Mouse (Mus musculus): ENCODE data around the gene Oas2. TPM values are rescaled to one million over a fixed set of nuclear protein-coding genes. Genes with fewer than 3 reads are reported as not detected.

The Oas2 gene
- total RNA-seq, 1 experiment from 2014 or later, result 2.2 TPM

Other genes with a start within 250 kb of the Oas2 start
- 8.9 to 11.3 TPM (median 11.2 TPM) in 3 replicates for gene Plbd2, start 246.2 kb downstream of the Oas2 start, total RNA-seq (2017)
- 72.9 to 104 TPM (median 90.4 TPM) in 3 replicates for gene Slc8b1, start 238.7 kb downstream of the Oas2 start, total RNA-seq (2017)
- 8.1 to 8.8 TPM (median 8.5 TPM) in 3 replicates for gene Tpcn1, start 161.2 kb downstream of the Oas2 start, total RNA-seq (2017)
- 0.57 TPM in 1 of 3 replicates, not detected in the others for gene Iqcd, start 160.8 kb downstream of the Oas2 start, total RNA-seq (2017)
- 0.43 to 4.0 TPM (median 1.1 TPM) in 3 replicates for gene Rita1, start 137.3 kb downstream of the Oas2 start, total RNA-seq (2017)
- 42.2 to 59.5 TPM (median 55.9 TPM) in 3 replicates for gene Ddx54, start 137.1 kb downstream of the Oas2 start, total RNA-seq (2017)
- not detected in 3 replicates for gene Cfap73, start 115.6 kb downstream of the Oas2 start, total RNA-seq (2017)
- gene Rasal1, start 101.0 kb downstream of the Oas2 start, total RNA-seq (2017), result 0.48 to 0.49 TPM in 2 of 3 replicates, not detected in the other
- gene Dtx1, start 37.9 kb downstream of the Oas2 start, total RNA-seq (2017), result 5.4 to 12.1 TPM (median 8.1 TPM) in 3 replicates
- gene Oas3, start 27.8 kb upstream of the Oas2 start, total RNA-seq (2017), result 6.3 to 13.2 TPM (median 8.3 TPM) in 3 replicates
- gene Oas1e, start 45.7 kb upstream of the Oas2 start, total RNA-seq (2017), result not detected in 3 replicates
- gene Oas1c, start 62.7 kb upstream of the Oas2 start, total RNA-seq (2017), result 5.0 to 10.6 TPM (median 7.6 TPM) in 3 replicates
- not detected in 3 replicates for gene Oas1f, start 97.5 kb upstream of the Oas2 start, total RNA-seq (2017)
- not detected in 3 replicates for gene Oas1h, start 111.6 kb upstream of the Oas2 start, total RNA-seq (2017)
- 2.6 to 4.9 TPM (median 3.5 TPM) in 3 replicates for gene Oas1g, start 137.8 kb upstream of the Oas2 start, total RNA-seq (2017)
- gene Oas1a, start 157.7 kb upstream of the Oas2 start, total RNA-seq (2017), result 26.0 to 35.8 TPM (median 31.2 TPM) in 3 replicates
- gene Oas1d, start 164.7 kb upstream of the Oas2 start, total RNA-seq (2017), result not detected in 3 replicates

Data from monocyte, adult 5-6 weeks (primary cell).